Mouse (Mus musculus) lung, postnatal 4 days (tissue): ENCODE measurements around the gene Hist1h2bj.
"Not testable (repeated sequence)": the region's sequence is repeated elsewhere in the genome, so short reads cannot be mapped to it uniquely, and the experiment has no call there.

Experiments
- DNase-seq, 2 experiments: peaks; one replicate each; pipeline ENCODE4 v3.0.0; 2021

The Hist1h2bj gene

GRCm38 (mm10) chr13:22040464-22041141, 2.4 kb upstream of the Hist1h2bj start:
- DNase-seq: no peak

GRCm38 (mm10) chr13:22041142-22041536, 1.9 kb upstream of the Hist1h2bj start, which contains the start of gene Hist1h4i:
Gene Hist1h4i, minus strand, starts transcription at chr13:22041362.
- DNase-seq: peak; percentile 95 to 97

GRCm38 (mm10) chr13:22041651-22042567, 1.1 kb upstream of the Hist1h2bj start:
- DNase-seq: no peak

GRCm38 (mm10) chr13:22043503-22044431, 753 bp downstream of the Hist1h2bj start:
- DNase-seq: no peak

- DNase-seq: no peak
Observed at GRCm38 (mm10) chr13:22044432-22045155, 1.6 kb downstream of the Hist1h2bj start.

- no peak for DNase-seq
Observed at GRCm38 (mm10) chr13:22045311-22045710, 2.3 kb downstream of the Hist1h2bj start.

- DNase-seq: no peak
Observed at GRCm38 (mm10) chr13:22049041-22049440, 6.0 kb downstream of the Hist1h2bj start.

- DNase-seq: peak; percentile 34 to 37
Observed at GRCm38 (mm10) chr13:22049737-22050440, 6.9 kb downstream of the Hist1h2bj start.

- DNase-seq: peak; percentile 93
Observed at GRCm38 (mm10) chr13:22050591-22051522, 7.8 kb downstream of the Hist1h2bj start.

- no peak for DNase-seq
Observed at GRCm38 (mm10) chr13:22051523-22051859, 8.5 kb downstream of the Hist1h2bj start.

GRCm38 (mm10) chr13:22053754-22054153, 10.7 kb downstream of the Hist1h2bj start:
- no peak for DNase-seq

GRCm38 (mm10) chr13:22061422-22061821, 18.4 kb downstream of the Hist1h2bj start:
- no peak for DNase-seq

- DNase-seq: no peak
Observed at GRCm38 (mm10) chr13:22063468-22063867, 20.5 kb downstream of the Hist1h2bj start.

- DNase-seq: not testable (repeated sequence)
Observed at GRCm38 (mm10) chr13:22084140-22084539, 41.1 kb downstream of the Hist1h2bj start, which contains the start of gene Vmn1r188. Gene Vmn1r188, plus strand, starts transcription at chr13:22084440.
